9 mouse cellular contexts compared by ENCODE assay signal in the genomic region with DNA sequence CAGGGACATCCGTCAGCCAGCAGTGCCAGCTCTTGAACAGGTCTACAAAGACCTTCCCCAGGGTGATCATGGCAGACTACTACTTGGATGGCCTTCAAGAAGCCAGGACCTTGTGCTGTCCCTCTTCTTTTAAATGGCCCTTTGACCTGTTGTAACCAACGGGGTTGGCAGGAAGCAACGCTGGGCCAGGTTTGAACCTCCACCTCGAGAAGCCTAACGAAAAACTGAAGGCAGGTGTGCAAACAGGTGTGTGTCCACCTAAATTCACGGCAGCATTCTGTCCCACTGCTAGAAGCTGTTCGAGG. TPM values are rescaled to one million over a fixed set of nuclear protein-coding genes. Genes with fewer than 3 reads are reported as not detected.
DNase-seq lines count a peak whose midpoint lies in the region; ATAC-seq and TF ChIP-seq lines count a peak whose summit lies in the region.
"Had no signal": no experiment of that assay in that cellular context is flagged by ENCODE, and none has a peak within 500 bp of the region (broad histone marks: within the 10 kb centered on the region; RNA-seq: fewer than 3 reads in every experiment).

No protein-coding gene starts in this region.

- no peaks in the 10 kb centered on the region for H3K36me3 ChIP-seq in heart, embryonic 12.5 days
- H3K36me3 ChIP-seq: midbrain, embryonic 13.5 days had no signal

- intact Hi-C loops in heart, postnatal 25 days (cut with DNase I), result no loop called here
- intact Hi-C loops in left cerebral cortex, adult 2 months (cut with DNase I), result loop anchor here (2.0 kb wide), 2 partner anchors 27 to 65 kb away; a partner anchor contains a TSS

- peak overlapping the region; percentile 25 for H3K9ac ChIP-seq in heart, embryonic 12.5 days
- H3K9ac ChIP-seq: midbrain, embryonic 13.5 days had no signal

- ATAC-seq in heart, embryonic 12.5 days (ENCODE audit: insufficient number of reproducible peaks, low FRiP score), result 0 out of 2 replicates have a peak, but pooled peaks have one; percentile 3
- ATAC-seq: midbrain, embryonic 13.5 days had no signal

- no peaks in the 10 kb centered on the region for H3K9me3 ChIP-seq in heart, embryonic 12.5 days (replicated peaks)
- H3K9me3 ChIP-seq: midbrain, embryonic 13.5 days had no signal

- H3K4me2 ChIP-seq in heart, embryonic 12.5 days, result no peak overlapping the region
- H3K4me2 ChIP-seq: midbrain, embryonic 13.5 days had no signal

- no peak for DNase-seq in heart, postnatal 25 days (ENCODE audit: low spot score)
- DNase-seq in left cerebral cortex, adult 2 months (ENCODE audit: extremely low spot score in 1 of 2, low spot score in 2 of 2), result no peak
- no peak for DNase-seq in left cerebral cortex, adult 8-10 months (ENCODE audit: low spot score in 2 of 2)
- DNase-seq in thymus, postnatal 4 days, result peak; percentile 57
- DNase-seq in thymus, postnatal 10 days (ENCODE audit: low spot score in 2 of 2), result no peak
- DNase-seq in cerebellum, postnatal 10 days, result no peak
- DNase-seq: cerebellum, adult 11 months had no signal

- WGBS in heart, embryonic 12.5 days, result 79% methylated on average over 7 of the region's 7 CpGs

- no peak for TF ChIP-seq CTCF in left cerebral cortex, adult 2 months (IDR thresholded peaks at IDR 0.05)

- no peak overlapping the region for H3K4me3 ChIP-seq in heart, embryonic 12.5 days
- peak overlapping the region; percentile 11; the same call in 1 of the 2 replicates for H3K4me3 ChIP-seq in left cerebral cortex, adult 2 months
- H3K4me3 ChIP-seq: midbrain, embryonic 13.5 days had no signal

- H3K27ac ChIP-seq in heart, embryonic 12.5 days (ENCODE audit: poor library complexity, severe bottlenecking), result peak overlapping the region; percentile 64
- peak overlapping the region; percentile 98 for H3K27ac ChIP-seq in left cerebral cortex, adult 2 months
- H3K27ac ChIP-seq: midbrain, embryonic 13.5 days had no signal

- no peaks in the 10 kb centered on the region for H3K27me3 ChIP-seq in heart, embryonic 12.5 days (replicated peaks)
- H3K27me3 ChIP-seq: midbrain, embryonic 13.5 days had no signal

- H3K4me1 ChIP-seq in heart, embryonic 12.5 days (replicated peaks), result peaks cover 85% of the 10 kb centered on the region

RNA-seq across cellular contexts. Expression of a gene that starts 27.9 kb away (rescaled TPM):
- 7.5 and 7.8 TPM in 2 replicates for polyA plus RNA-seq in heart, embryonic 12.5 days (2016; fragmentation: Nextera tagmentation; extraction: Ambion mirVana)
- 10 to 100 TPM; 42.5 to 50.9 TPM for total RNA-seq in heart, postnatal 25 days (2021)
- total RNA-seq in left cerebral cortex, adult 2 months (2021), result 100 to 1,000 TPM; 317 to 336 TPM
- 100 to 1,000 TPM; 235 to 257 (median 249) TPM for total RNA-seq in left cerebral cortex, adult 8-10 months (2022)

Comparison
In these comparisons a context has a peak if more than half of its experiments do, and no peak if none do; other contexts are left out.
1. RNA of a gene that starts 27.9 kb away (total RNA-seq): 317 to 336 TPM in left cerebral cortex, adult 2 months and 235 to 257 TPM in left cerebral cortex, adult 8-10 months; 42.5 to 50.9 TPM in heart, postnatal 25 days; every median in the first group is over 4 times any median in the second.